Mouse (Mus musculus) CH12.LX (cell line): ENCODE data around the gene Camta1. TPM values are rescaled to one million over a fixed set of nuclear protein-coding genes. Genes with fewer than 3 reads are reported as not detected.

Experiments
- DNase-seq: peaks from one replicate; pipeline ENCODE4 v3.0.0-alpha.2; 2013; ENCODE audit errors: extremely low read depth
- H3K27ac ChIP-seq: 2 replicates; pipeline ENCODE4 v1.5.1; 2012; ENCODE audit warnings: low read depth, mild to moderate bottlenecking, control low read depth, moderate library complexity; ENCODE audit not compliant: insufficient read depth
- H3K27me3 ChIP-seq: replicated peaks from 2 replicates; pipeline ENCODE3; 2012; ENCODE audit warnings: inconsistent platforms
- H3K36me3 ChIP-seq, 2 experiments: replicated peaks in 1 of 2; 2 replicates each; pipeline versions ENCODE3 to v1.6.1; 2012; ENCODE audit warnings: inconsistent platforms in 1 of 2, low read length in 1 of 2, mild to moderate bottlenecking in 1 of 2, mixed read lengths in 1 of 2, moderate library complexity in 1 of 2; ENCODE audit not compliant: control insufficient read depth in 1 of 2, insufficient read depth in 1 of 2
- H3K4me1 ChIP-seq, 2 experiments: 2 replicates each; pipeline ENCODE4 v1.6.1; 2012; ENCODE audit warnings: inconsistent platforms in 1 of 2, moderate library complexity in 1 of 2; ENCODE audit not compliant: insufficient read depth in 2 of 2, control insufficient read depth in 1 of 2
- H3K4me2 ChIP-seq: 2 replicates; pipeline ENCODE4 v1.6.1; 2012; ENCODE audit warnings: low read depth, mild to moderate bottlenecking, control low read depth; ENCODE audit not compliant: poor library complexity, insufficient read depth, severe bottlenecking
- H3K4me3 ChIP-seq, 3 experiments: fragments of 150-350 bp in 1 of 3; sonication (generic) in 1 of 3; replicated peaks in 1 of 3; 2 replicates each; pipeline versions ENCODE3 to v1.5.1; 2011 to 2012; ENCODE audit warnings: low read depth in 2 of 3, low read length in 2 of 3, mild to moderate bottlenecking in 2 of 3, moderate library complexity in 2 of 3, control low read depth in 1 of 3, improper control_type of control experiment in 1 of 3, inconsistent platforms in 1 of 3, mixed read lengths in 1 of 3; ENCODE audit not compliant: poor library complexity in 1 of 3
- H3K79me2 ChIP-seq: replicated peaks from 2 replicates; pipeline ENCODE4 v1.6.1; 2012; ENCODE audit warnings: mild to moderate bottlenecking, moderate library complexity; ENCODE audit not compliant: control insufficient read depth, poor library complexity, insufficient read depth, severe bottlenecking; ENCODE audit errors: extremely low read depth
- H3K9ac ChIP-seq: 2 replicates; pipeline ENCODE4 v1.6.1; 2012; ENCODE audit warnings: low read depth, mild to moderate bottlenecking, control low read depth, moderate library complexity; ENCODE audit not compliant: insufficient read depth
- H3K9me3 ChIP-seq: replicated peaks from 2 replicates; pipeline ENCODE3; 2012; ENCODE audit warnings: low read length, inconsistent platforms, mixed read lengths
- CHD2 ChIP-seq: IDR thresholded peaks from 2 replicates; pipeline ENCODE4 v1.6.1; 2011; ENCODE audit warnings: low read length, improper control_type of control experiment
- E2F4 ChIP-seq: IDR thresholded peaks from 2 replicates; pipeline ENCODE4 v1.6.1; 2011; ENCODE audit warnings: low read depth, low read length, improper control_type of control experiment; ENCODE audit not compliant: insufficient replicate concordance
- ELF1 ChIP-seq: IDR thresholded peaks from 2 replicates; pipeline ENCODE4 v1.6.1; 2014; ENCODE audit warnings: low read depth, mild to moderate bottlenecking, inconsistent platforms, low read length, improper control_type of control experiment
- EP300 ChIP-seq: IDR thresholded peaks from 2 replicates; pipeline ENCODE4 v1.6.1; 2011; ENCODE audit warnings: low read length, improper control_type of control experiment
- ETS1 ChIP-seq: conservative IDR thresholded peaks from 2 replicates; pipeline ENCODE4 v1.6.1; 2012; ENCODE audit warnings: low read depth, mild to moderate bottlenecking, inconsistent platforms, low read length, improper control_type of control experiment, moderate library complexity
- GABPA ChIP-seq: IDR thresholded peaks from 2 replicates; pipeline ENCODE4 v1.6.1; 2012; ENCODE audit warnings: low read depth, low read length, improper control_type of control experiment, inconsistent platforms; ENCODE audit not compliant: insufficient replicate concordance
- HCFC1 ChIP-seq: IDR thresholded peaks from 2 replicates; pipeline ENCODE4 v1.6.1; 2012; ENCODE audit warnings: low read depth, mild to moderate bottlenecking, inconsistent platforms, low read length, improper control_type of control experiment
- JUND ChIP-seq: conservative IDR thresholded peaks from 2 replicates; pipeline ENCODE4 v1.6.1; 2011; ENCODE audit warnings: low read depth, low read length, improper control_type of control experiment
- KAT2A ChIP-seq: IDR thresholded peaks from 2 replicates; pipeline ENCODE4 v1.6.1; 2012; ENCODE audit warnings: low read length, improper control_type of control experiment, inconsistent platforms; ENCODE audit not compliant: insufficient replicate concordance
- MAFK ChIP-seq: IDR thresholded peaks from 2 replicates; pipeline ENCODE4 v1.6.1; 2011; ENCODE audit warnings: low read length, improper control_type of control experiment; ENCODE audit not compliant: insufficient replicate concordance
- MAX ChIP-seq: IDR thresholded peaks from 2 replicates; pipeline ENCODE4 v1.6.1; 2011; ENCODE audit warnings: low read length, improper control_type of control experiment
- RAD21 ChIP-seq: IDR thresholded peaks from 2 replicates; pipeline ENCODE4 v1.6.1; 2011; ENCODE audit warnings: low read depth, mild to moderate bottlenecking, low read length, improper control_type of control experiment, moderate library complexity
- RCOR1 ChIP-seq: conservative IDR thresholded peaks from 2 replicates; pipeline ENCODE4 v1.6.1; 2012; ENCODE audit warnings: low read depth, mild to moderate bottlenecking, inconsistent platforms, low read length, improper control_type of control experiment
- SMC3 ChIP-seq: IDR thresholded peaks from 2 replicates; pipeline ENCODE4 v1.6.1; 2011; ENCODE audit warnings: low read depth, low read length, improper control_type of control experiment
- TBP ChIP-seq: conservative IDR thresholded peaks from 2 replicates; pipeline ENCODE4 v1.6.1; 2011; ENCODE audit warnings: low read depth, low read length, improper control_type of control experiment
- ZKSCAN1 ChIP-seq: IDR thresholded peaks from 2 replicates; pipeline ENCODE4 v1.6.1; 2012; ENCODE audit warnings: low read depth, inconsistent platforms, low read length, improper control_type of control experiment, borderline replicate concordance
- ZMIZ1 ChIP-seq: IDR thresholded peaks from 2 replicates; pipeline ENCODE4 v1.6.1; 2012; ENCODE audit warnings: low read depth, mild to moderate bottlenecking, inconsistent platforms, low read length, improper control_type of control experiment
- dilution Hi-C: fragments of 300-500 bp; cut with MboI; formaldehyde crosslinking; loops from 2 replicates; pipeline ENCODE4 v1.14.3; 2020; ENCODE audit warnings: low sequenced_read_pairs; ENCODE audit not compliant: extremely low pct_unique_long_range_greater_than_20kb, extremely low pct_ligation_motif_present
- in situ Hi-C: fragments of 300-500 bp; cut with MboI; formaldehyde crosslinking; loops from 3 replicates; pipeline ENCODE4 v1.14.3; 2019; ENCODE audit warnings: low sequenced_read_pairs, low pct_ligation_motif_present, low pct_unique_long_range_greater_than_20kb, mixed read lengths
- polyA plus RNA-seq: library from polyadenylated mRNA; unstranded; fragments of >175 nt; gene quantifications from 2 replicates; pipeline ENCODE4 v1.2.1, GENCODE M21; 2012; ENCODE audit warnings: low read depth; ENCODE audit not compliant: insufficient read length
- total RNA-seq, 2 experiments: library from RNA; depleted of rRNA; stranded (reverse); fragments of 300-350 nt in 1 of 2; fragments of >200 nt in 1 of 2; gene quantifications; 2 replicates each; pipeline ENCODE4 v1.2.3; 2012 to 2014

Camta1 gene
- total and polyA plus RNA-seq, 3 experiments, result 9.9 to 32.5 (median 15.3) TPM

GRCm38 (mm10) chr4:151352249-151352648 lies 509.4 kb downstream of the Camta1 start:
- no peaks in the 10 kb centered on the region for H3K27me3 ChIP-seq
- no peak overlapping the region for H3K4me3 ChIP-seq
- no peaks in the 10 kb centered on the region for H3K36me3 ChIP-seq
- H3K4me2 ChIP-seq, result no peak overlapping the region
- dilution Hi-C loops (no loop called here), in situ Hi-C loops (no loop called here)
- no peak overlapping the region for H3K9ac ChIP-seq
- no peak overlapping the region for H3K27ac ChIP-seq
- no peaks in the 10 kb centered on the region for H3K4me1 ChIP-seq
- H3K79me2 ChIP-seq, result no peaks in the 10 kb centered on the region
- no peak for TF ChIP-seq CHD2
- TF ChIP-seq ZMIZ1, result no peak
- TF ChIP-seq TBP, result no peak
- no peak for TF ChIP-seq E2F4
- no peak for TF ChIP-seq RAD21
- no peak for TF ChIP-seq KAT2A
- TF ChIP-seq, all 38 proteins: peak for 0
- DNase-seq, result no peak
- peaks cover 94% of the 10 kb centered on the region for H3K9me3 ChIP-seq

DNA sequence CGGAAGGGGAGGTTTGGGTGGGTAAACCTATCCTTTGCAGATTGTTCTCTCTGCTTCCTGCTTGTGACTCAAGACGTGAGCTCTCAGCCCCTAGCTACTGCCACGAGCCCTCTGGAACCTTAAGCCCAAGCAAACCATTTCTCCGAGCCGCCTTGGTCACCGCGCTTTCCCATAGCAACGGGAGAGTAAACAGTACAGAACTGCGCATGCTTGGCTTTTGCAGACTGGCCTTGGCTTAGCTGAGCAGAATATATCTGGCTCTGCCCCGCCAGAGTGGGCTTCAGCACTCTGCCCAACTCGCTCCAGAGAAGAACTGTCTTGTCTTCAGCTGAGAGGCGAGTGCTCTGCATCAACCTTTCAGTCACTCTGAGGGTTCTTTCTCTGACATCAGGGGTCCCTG lies 509.9 kb downstream of the Camta1 start:
- H3K9me3 ChIP-seq, result peaks cover 94% of the 10 kb centered on the region
- H3K79me2 ChIP-seq, result no peaks in the 10 kb centered on the region
- no peak overlapping the region for H3K4me2 ChIP-seq
- H3K36me3 ChIP-seq, result no peaks in the 10 kb centered on the region
- no peaks in the 10 kb centered on the region for H3K27me3 ChIP-seq
- DNase-seq, result no peak
- H3K9ac ChIP-seq, result no peak overlapping the region
- H3K4me1 ChIP-seq, result no peaks in the 10 kb centered on the region
- in situ Hi-C loops, result no loop called here
- TF ChIP-seq RCOR1 (no peak), SMC3 (no peak), ELF1 (no peak), ETS1 (no peak), GABPA (no peak), HCFC1 (no peak), JUND (no peak), ZKSCAN1 (no peak), MAFK (no peak), EP300 (no peak), MAX (no peak), TBP (no peak)
- dilution Hi-C loops, result no loop called here
- H3K27ac ChIP-seq, result no peak overlapping the region
- H3K4me3 ChIP-seq, result no peak overlapping the region
